Mouse (Mus musculus): ENCODE results near the gene Dgat2. TPM values are rescaled to one million over a fixed set of nuclear protein-coding genes. Genes with fewer than 3 reads are reported as not detected.

Dgat2 gene
- polyA plus RNA-seq, 1 experiment from 2014 or later = 38.3 TPM

GRCm38 (mm10) chr7:99170519-99170918, 12.0 kb downstream of the Dgat2 start:
- no peak overlapping the region for H3K4me2 ChIP-seq (ENCODE audit: low read depth, low read length)
- H3K27ac ChIP-seq (ENCODE audit: low read length) = no peak overlapping the region
- no peak overlapping the region for H3K4me3 ChIP-seq (ENCODE audit: low read length)
- H3K4me1 ChIP-seq (replicated peaks; ENCODE audit: control insufficient read depth, insufficient read depth, low read length) = peaks cover 3% of the 10 kb centered on the region; the same call in 1 of the 2 replicates
- no peak for ATAC-seq (ENCODE audit: low read depth)
- H3K9ac ChIP-seq (ENCODE audit: low read length) = no peak overlapping the region
- H3K9me3 ChIP-seq (ENCODE audit: control insufficient read depth, low read length) = no peaks in the 10 kb centered on the region
- 87% methylated on average over 6 of the region's 6 CpGs for WGBS
- H3K36me3 ChIP-seq (ENCODE audit: control insufficient read depth, insufficient read depth, low read length) = no peaks in the 10 kb centered on the region
- no peaks in the 10 kb centered on the region for H3K27me3 ChIP-seq (ENCODE audit: control insufficient read depth, insufficient read depth, low read depth, low read length)

- ATAC-seq (ENCODE audit: low read depth) = no peak
- Histone ChIP-seq H3K9me3 (ENCODE audit: control insufficient read depth, low read length) (no peaks in the 10 kb centered on the region), H3K36me3 (ENCODE audit: control insufficient read depth, insufficient read depth, low read length) (no peaks in the 10 kb centered on the region), H3K4me1 (replicated peaks; ENCODE audit: control insufficient read depth, insufficient read depth, low read length) (peaks cover 6% of the 10 kb centered on the region; the same call in 1 of the 2 replicates), H3K27ac (ENCODE audit: low read length) (no peak overlapping the region), H3K27me3 (ENCODE audit: control insufficient read depth, insufficient read depth, low read depth, low read length) (no peaks in the 10 kb centered on the region), H3K9ac (ENCODE audit: low read length) (no peak overlapping the region), H3K4me3 (ENCODE audit: low read length) (no peak overlapping the region), H3K4me2 (ENCODE audit: low read depth, low read length) (no peak overlapping the region)
- 76% methylated on average over 9 of the region's 9 CpGs for WGBS
Measured at GRCm38 (mm10) chr7:99169717-99170403, 12.7 kb downstream of the Dgat2 start.

DNA sequence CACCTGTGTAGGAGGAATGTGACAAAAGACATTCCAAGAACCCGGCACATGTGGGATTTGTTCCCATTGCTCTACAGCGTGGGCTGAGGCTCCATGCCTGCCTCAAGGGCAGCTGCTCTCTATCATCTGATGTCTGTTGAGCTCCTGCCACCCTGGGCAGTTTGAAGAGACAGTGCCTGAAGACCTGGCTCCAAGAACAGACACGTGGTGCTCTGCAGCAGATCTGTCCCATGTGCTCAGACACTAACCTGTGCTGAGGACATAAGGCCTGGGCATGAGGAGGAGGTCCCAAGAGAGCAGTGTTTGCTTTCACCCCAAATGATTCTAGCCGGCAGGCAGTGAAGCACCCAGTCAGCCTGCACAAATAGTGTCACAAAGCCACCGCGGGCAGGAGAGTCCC, 13.8 kb downstream of the Dgat2 start:
- Histone ChIP-seq H3K4me3 (ENCODE audit: low read length) (no peak overlapping the region), H3K9me3 (ENCODE audit: control insufficient read depth, low read length) (no peaks in the 10 kb centered on the region), H3K4me2 (ENCODE audit: low read depth, low read length) (no peak overlapping the region), H3K36me3 (ENCODE audit: control insufficient read depth, insufficient read depth, low read length) (no peaks in the 10 kb centered on the region), H3K27me3 (ENCODE audit: control insufficient read depth, insufficient read depth, low read depth, low read length) (no peaks in the 10 kb centered on the region), H3K9ac (ENCODE audit: low read length) (no peak overlapping the region), H3K4me1 (replicated peaks; ENCODE audit: control insufficient read depth, insufficient read depth, low read length) (peaks cover 6% of the 10 kb centered on the region; the same call in 1 of the 2 replicates), H3K27ac (ENCODE audit: low read length) (no peak overlapping the region)
- no peak for ATAC-seq (ENCODE audit: low read depth)
- WGBS = 66% methylated on average over 6 of the region's 6 CpGs

- no peaks in the 10 kb centered on the region for H3K27me3 ChIP-seq (ENCODE audit: control insufficient read depth, insufficient read depth, low read depth, low read length)
- peak; percentile 81 for ATAC-seq (ENCODE audit: low read depth)
- 33% methylated on average over 5 of the region's 5 CpGs for WGBS
- H3K4me2 ChIP-seq (ENCODE audit: low read depth, low read length) = no peak overlapping the region
- no peaks in the 10 kb centered on the region for H3K9me3 ChIP-seq (ENCODE audit: control insufficient read depth, low read length)
- no peaks in the 10 kb centered on the region for H3K36me3 ChIP-seq (ENCODE audit: control insufficient read depth, insufficient read depth, low read length)
- H3K27ac ChIP-seq (ENCODE audit: low read length) = peak overlapping the region; percentile 26
- no peak overlapping the region for H3K4me3 ChIP-seq (ENCODE audit: low read length)
- peaks cover 6% of the 10 kb centered on the region; the same call in 1 of the 2 replicates for H3K4me1 ChIP-seq (replicated peaks; ENCODE audit: control insufficient read depth, insufficient read depth, low read length)
- H3K9ac ChIP-seq (ENCODE audit: low read length) = 0 out of 2 replicates have a peak overlapping the region, but pooled peaks have one; percentile 13
Measured at GRCm38 (mm10) chr7:99167939-99168338, 14.6 kb downstream of the Dgat2 start.

DNA sequence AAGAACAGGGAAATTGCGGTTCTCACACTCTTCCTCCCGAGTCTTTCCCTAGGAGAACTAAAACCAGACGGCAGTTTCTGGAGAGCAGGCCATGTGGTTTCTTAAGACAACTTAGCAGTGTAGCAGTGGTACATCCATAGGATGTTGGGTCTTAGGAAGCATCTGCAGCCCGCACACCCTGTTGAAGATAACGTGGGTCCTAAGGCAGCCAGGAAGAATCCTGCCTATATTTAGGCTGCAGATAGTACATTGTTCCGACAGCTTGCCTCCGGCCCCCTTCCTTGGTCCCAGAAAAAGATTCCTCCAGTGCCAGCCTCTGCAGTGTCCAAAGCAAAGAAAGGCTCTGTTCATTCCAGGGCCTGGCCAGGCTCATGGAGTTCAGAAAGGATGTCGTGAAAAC, 16.4 kb downstream of the Dgat2 start:
- Histone ChIP-seq H3K27ac (ENCODE audit: low read length) (no peak overlapping the region), H3K27me3 (ENCODE audit: control insufficient read depth, insufficient read depth, low read depth, low read length) (no peaks in the 10 kb centered on the region), H3K4me2 (ENCODE audit: low read depth, low read length) (no peak overlapping the region), H3K9ac (ENCODE audit: low read length) (no peak overlapping the region), H3K4me3 (ENCODE audit: low read length) (no peak overlapping the region), H3K36me3 (ENCODE audit: control insufficient read depth, insufficient read depth, low read length) (no peaks in the 10 kb centered on the region), H3K4me1 (replicated peaks; ENCODE audit: control insufficient read depth, insufficient read depth, low read length) (peaks cover 6% of the 10 kb centered on the region; the same call in 1 of the 2 replicates), H3K9me3 (ENCODE audit: control insufficient read depth, low read length) (no peaks in the 10 kb centered on the region)
- ATAC-seq (ENCODE audit: low read depth) = no peak
- WGBS = 74% methylated on average over 8 of the region's 8 CpGs

DNA sequence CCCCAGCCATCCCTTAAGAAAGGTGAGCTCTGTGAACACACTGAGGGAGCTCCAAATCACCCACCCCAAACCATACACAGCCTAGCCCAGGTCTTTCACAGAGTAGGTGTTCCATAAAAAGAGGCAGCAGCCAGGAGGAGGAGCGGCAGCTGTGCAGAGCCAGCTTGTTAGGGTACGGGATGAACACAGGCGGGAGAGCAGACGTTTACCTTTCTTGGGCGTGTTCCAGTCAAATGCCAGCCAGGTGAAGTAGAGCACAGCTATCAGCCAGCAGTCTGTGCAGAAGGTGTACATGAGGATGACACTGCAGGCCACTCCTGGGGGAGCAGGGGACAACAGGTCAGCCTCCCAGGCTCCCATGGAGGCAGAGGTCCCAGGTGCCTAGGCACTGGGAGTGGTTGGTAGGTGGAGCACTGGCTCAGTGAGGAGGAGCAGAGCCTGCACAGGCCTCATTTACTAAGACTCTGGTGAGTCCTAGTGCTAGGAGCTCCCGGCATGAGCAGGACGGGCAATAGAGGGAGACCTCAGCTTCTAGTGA, 17.6 kb downstream of the Dgat2 start:
- H3K4me1 ChIP-seq (replicated peaks; ENCODE audit: control insufficient read depth, insufficient read depth, low read length) = peaks cover 6% of the 10 kb centered on the region; the same call in 1 of the 2 replicates
- no peaks in the 10 kb centered on the region for H3K9me3 ChIP-seq (ENCODE audit: control insufficient read depth, low read length)
- H3K4me2 ChIP-seq (ENCODE audit: low read depth, low read length) = no peak overlapping the region
- no peak overlapping the region for H3K27ac ChIP-seq (ENCODE audit: low read length)
- H3K4me3 ChIP-seq (ENCODE audit: low read length) = no peak overlapping the region
- H3K36me3 ChIP-seq (ENCODE audit: control insufficient read depth, insufficient read depth, low read length) = no peaks in the 10 kb centered on the region
- no peaks in the 10 kb centered on the region for H3K27me3 ChIP-seq (ENCODE audit: control insufficient read depth, insufficient read depth, low read depth, low read length)
- H3K9ac ChIP-seq (ENCODE audit: low read length) = no peak overlapping the region
- 67% methylated on average over 7 of the region's 7 CpGs for WGBS
- ATAC-seq (ENCODE audit: low read depth) = no peak

DNA sequence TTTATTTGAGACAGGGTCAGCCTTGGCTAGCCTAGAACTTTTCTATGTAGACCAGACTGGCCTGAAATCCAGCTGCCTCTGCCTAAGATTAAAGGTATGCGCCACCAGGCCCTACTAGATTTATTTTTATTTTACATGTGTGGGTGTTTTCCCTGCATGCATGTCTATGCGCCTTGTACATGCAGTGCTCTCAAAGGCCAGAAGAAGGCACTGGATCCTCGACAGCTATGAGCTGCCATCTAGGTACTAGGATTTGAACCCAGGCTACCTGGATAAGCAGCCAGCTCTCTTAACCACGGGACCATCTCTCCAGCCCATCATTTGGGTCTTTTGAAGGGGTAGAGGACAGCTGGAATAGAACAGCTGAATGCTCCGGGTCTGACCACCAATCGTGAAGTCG, 20.1 kb downstream of the Dgat2 start:
- H3K4me2 ChIP-seq (ENCODE audit: low read depth, low read length) = no peak overlapping the region
- no peak for ATAC-seq (ENCODE audit: low read depth)
- H3K4me1 ChIP-seq (replicated peaks; ENCODE audit: control insufficient read depth, insufficient read depth, low read length) = peaks cover 4% of the 10 kb centered on the region; the same call in 1 of the 2 replicates
- H3K9me3 ChIP-seq (ENCODE audit: control insufficient read depth, low read length) = no peaks in the 10 kb centered on the region
- no peaks in the 10 kb centered on the region for H3K27me3 ChIP-seq (ENCODE audit: control insufficient read depth, insufficient read depth, low read depth, low read length)
- 90% methylated on average over 7 of the region's 7 CpGs for WGBS
- H3K9ac ChIP-seq (ENCODE audit: low read length) = no peak overlapping the region
- no peak overlapping the region for H3K27ac ChIP-seq (ENCODE audit: low read length)
- H3K4me3 ChIP-seq (ENCODE audit: low read length) = no peak overlapping the region
- H3K36me3 ChIP-seq (ENCODE audit: control insufficient read depth, insufficient read depth, low read length) = no peaks in the 10 kb centered on the region

DNA sequence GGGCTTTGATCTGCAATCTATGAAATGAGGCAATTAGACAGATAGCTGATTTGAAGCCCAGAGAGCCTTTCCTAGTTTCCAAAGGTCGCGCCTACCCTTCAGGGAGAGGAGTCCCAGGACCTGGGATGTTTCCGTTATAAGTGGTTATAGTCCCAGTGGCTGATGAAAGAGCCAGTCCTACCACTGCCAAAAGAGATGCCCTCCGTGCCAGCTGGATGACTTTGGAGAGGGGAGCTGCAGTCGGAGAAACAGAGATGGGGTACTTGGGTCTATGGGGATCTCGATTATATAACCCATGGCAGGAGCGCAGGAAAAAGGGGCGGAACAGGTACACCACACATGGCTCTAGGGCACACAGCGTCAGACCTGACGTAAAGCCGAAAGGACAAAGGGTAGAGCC, 20.6 kb downstream of the Dgat2 start:
- Histone ChIP-seq H3K4me1 (replicated peaks; ENCODE audit: control insufficient read depth, insufficient read depth, low read length) (peaks cover 4% of the 10 kb centered on the region; the same call in 1 of the 2 replicates), H3K9me3 (ENCODE audit: control insufficient read depth, low read length) (no peaks in the 10 kb centered on the region), H3K9ac (ENCODE audit: low read length) (no peak overlapping the region), H3K4me3 (ENCODE audit: low read length) (no peak overlapping the region), H3K36me3 (ENCODE audit: control insufficient read depth, insufficient read depth, low read length) (no peaks in the 10 kb centered on the region), H3K27ac (ENCODE audit: low read length) (no peak overlapping the region), H3K4me2 (ENCODE audit: low read depth, low read length) (no peak overlapping the region), H3K27me3 (ENCODE audit: control insufficient read depth, insufficient read depth, low read depth, low read length) (no peaks in the 10 kb centered on the region)
- WGBS = 88% methylated on average over 11 of the region's 11 CpGs
- ATAC-seq (ENCODE audit: low read depth) = no peak

DNA sequence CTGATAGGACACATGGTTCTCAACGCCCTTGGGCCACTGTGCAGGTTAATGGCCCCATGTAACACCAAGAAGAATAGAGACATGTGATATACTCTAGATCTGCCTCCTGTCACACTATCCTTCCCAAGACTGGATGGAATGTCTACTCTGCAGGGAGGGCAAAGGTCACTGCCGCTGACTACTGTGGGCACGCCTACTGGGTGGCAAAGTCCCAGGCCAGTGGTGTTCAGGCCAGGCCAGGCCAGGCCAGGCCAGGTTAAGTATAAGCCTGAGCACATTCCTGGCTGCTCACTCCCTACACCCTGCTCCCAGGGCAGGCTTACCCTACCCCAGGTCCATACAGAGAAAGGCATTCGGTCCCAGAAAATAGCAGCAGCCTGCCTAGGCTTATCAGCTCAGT, 21.0 kb downstream of the Dgat2 start:
- no peaks in the 10 kb centered on the region for H3K9me3 ChIP-seq (ENCODE audit: control insufficient read depth, low read length)
- whole genome bisulfite sequencing = 38% methylated on average over 4 of the region's 4 CpGs
- H3K4me1 ChIP-seq (replicated peaks; ENCODE audit: control insufficient read depth, insufficient read depth, low read length) = peaks cover 5% of the 10 kb centered on the region
- no peak overlapping the region for H3K27ac ChIP-seq (ENCODE audit: low read length)
- H3K4me3 ChIP-seq (ENCODE audit: low read length) = no peak overlapping the region
- H3K9ac ChIP-seq (ENCODE audit: low read length) = no peak overlapping the region
- no peak for ATAC-seq (ENCODE audit: low read depth)
- no peaks in the 10 kb centered on the region for H3K27me3 ChIP-seq (ENCODE audit: control insufficient read depth, insufficient read depth, low read depth, low read length)
- no peak overlapping the region for H3K4me2 ChIP-seq (ENCODE audit: low read depth, low read length)
- no peaks in the 10 kb centered on the region for H3K36me3 ChIP-seq (ENCODE audit: control insufficient read depth, insufficient read depth, low read length)
